Mouse (Mus musculus) G1E (cell line): Measurements from ENCODE around the gene Morf4l2. TPM values are rescaled to one million over a fixed set of nuclear protein-coding genes. Genes with fewer than 3 reads are reported as not detected.

ENCODE experiments used
- ATAC-seq: 2 replicates; pipeline ENCODE4 v1.8.0; 2016; ENCODE audit warnings: mild to moderate bottlenecking; ENCODE audit not compliant: insufficient number of reproducible peaks, poor library complexity, low FRiP score, severe bottlenecking; ENCODE audit errors: extremely low read depth
- DNase-seq: peaks from one replicate; pipeline ENCODE4 v3.0.0; 2012; ENCODE audit warnings: low spot score
- H3K27me3 ChIP-seq: 2 replicates; pipeline ENCODE4 v1.6.1; 2012; ENCODE audit warnings: mild to moderate bottlenecking, low read length, inconsistent platforms; ENCODE audit not compliant: insufficient read depth
- H3K36me3 ChIP-seq: replicated peaks from 2 replicates; pipeline ENCODE3; 2012; ENCODE audit warnings: mild to moderate bottlenecking, inconsistent platforms
- H3K4me1 ChIP-seq: 2 replicates; pipeline ENCODE4 v1.6.1; 2012; ENCODE audit warnings: low read depth, low read length, inconsistent platforms, mixed read lengths; ENCODE audit not compliant: insufficient read depth
- H3K4me3 ChIP-seq: 2 replicates; pipeline ENCODE4 v1.5.1; 2012; ENCODE audit warnings: low read depth, mild to moderate bottlenecking, inconsistent platforms, low read length, moderate library complexity, mixed read lengths
- H3K9me3 ChIP-seq: replicated peaks from 2 replicates; pipeline ENCODE4 v1.6.1; 2012; ENCODE audit warnings: inconsistent platforms
- CTCF ChIP-seq: IDR thresholded peaks from 2 replicates; pipeline ENCODE4 v1.5.1; 2012; ENCODE audit warnings: low read depth, low read length, inconsistent platforms, mixed read lengths
- GATA1 ChIP-seq: IDR thresholded peaks from 2 replicates; pipeline ENCODE4 v1.6.1; 2012; ENCODE audit warnings: borderline replicate concordance, low read length, inconsistent platforms, mixed read lengths
- GATA2 ChIP-seq: IDR thresholded peaks from 2 replicates; pipeline ENCODE4 v1.6.1; 2012; ENCODE audit warnings: low read depth, low read length, inconsistent platforms, borderline replicate concordance
- POLR2AphosphoS5 ChIP-seq: IDR thresholded peaks from 2 replicates; pipeline ENCODE4 v1.6.1; 2012; ENCODE audit warnings: low read depth, low read length, inconsistent platforms; ENCODE audit not compliant: insufficient replicate concordance
- TAL1 ChIP-seq: conservative IDR thresholded peaks from 2 replicates; pipeline ENCODE4 v1.6.1; 2012; ENCODE audit warnings: low read depth, low read length, inconsistent platforms, mixed read lengths
- polyA plus RNA-seq: library from polyadenylated mRNA; stranded (reverse); fragments of >175 nt; gene quantifications from 2 replicates; pipeline ENCODE4 v1.2.3, GENCODE M21; 2012
- total RNA-seq, 2 experiments: library from RNA; stranded (forward) in 1 of 2; stranded (reverse) in 1 of 2; fragments of 200-1000 nt in 1 of 2; fragments of >200 nt in 1 of 2; fragmentation: Nextera tagmentation in 1 of 2; gene quantifications; 2 replicates each; pipeline ENCODE4 v1.2.3; 2014 to 2017

Gene Morf4l2
- total and polyA plus RNA-seq, 3 experiments, result 161 to 434 (median 351) TPM

GRCm38 (mm10) chrX:136761103-136762074 is 17.9 kb upstream of the Morf4l2 start:
- no peaks in the 10 kb centered on the region for H3K4me1 ChIP-seq
- no peaks in the 10 kb centered on the region for H3K9me3 ChIP-seq
- no peak for ATAC-seq
- peaks cover 33% of the 10 kb centered on the region for H3K36me3 ChIP-seq
- TF ChIP-seq TAL1 (no peak), POLR2AphosphoS5 (no peak), GATA1 (no peak), CTCF (no peak), GATA2 (no peak)
- H3K27me3 ChIP-seq, result no peaks in the 10 kb centered on the region
- no peak for DNase-seq
- H3K4me3 ChIP-seq, result no peak overlapping the region

GRCm38 (mm10) chrX:136755464-136755863 is 12.0 kb upstream of the Morf4l2 start:
- no peaks in the 10 kb centered on the region for H3K27me3 ChIP-seq
- H3K4me3 ChIP-seq, result no peak overlapping the region
- peaks cover 20% of the 10 kb centered on the region for H3K36me3 ChIP-seq
- DNase-seq, result no peak
- no peak for TF ChIP-seq GATA2
- no peak for TF ChIP-seq POLR2AphosphoS5
- TF ChIP-seq TAL1, result no peak
- no peak for TF ChIP-seq GATA1
- no peak for TF ChIP-seq CTCF
- H3K4me1 ChIP-seq, result no peaks in the 10 kb centered on the region
- no peak for ATAC-seq
- H3K9me3 ChIP-seq, result no peaks in the 10 kb centered on the region

DNA sequence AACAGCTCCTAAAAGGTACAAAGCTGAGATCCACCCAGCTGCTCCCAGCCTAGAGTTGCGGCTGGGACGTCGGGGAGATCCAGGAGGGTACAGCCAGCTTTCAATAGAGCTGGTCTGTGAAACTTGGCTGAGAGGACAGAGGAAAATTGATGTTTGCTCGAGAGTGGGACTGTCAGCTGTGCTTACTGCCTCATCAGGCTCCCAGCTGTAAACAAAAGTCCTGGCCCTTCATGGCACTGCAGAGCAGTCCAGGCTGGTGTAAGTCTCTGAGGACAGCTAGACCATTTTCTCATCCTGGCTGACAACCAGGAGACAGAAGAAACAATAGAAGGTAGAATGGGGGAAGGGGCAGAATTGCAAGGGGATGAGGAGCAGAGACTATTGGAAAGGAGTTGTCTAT is 5.8 kb upstream of the Morf4l2 start:
- no peak for TF ChIP-seq POLR2AphosphoS5
- TF ChIP-seq GATA1, result no peak
- TF ChIP-seq TAL1, result no peak
- no peak for TF ChIP-seq CTCF
- TF ChIP-seq GATA2, result no peak
- no peaks in the 10 kb centered on the region for H3K27me3 ChIP-seq
- ATAC-seq (no peak), DNase-seq (no peak)
- H3K9me3 ChIP-seq, result no peaks in the 10 kb centered on the region
- H3K36me3 ChIP-seq, result peaks cover 16% of the 10 kb centered on the region
- H3K4me1 ChIP-seq, result no peaks in the 10 kb centered on the region
- no peak overlapping the region for H3K4me3 ChIP-seq

GRCm38 (mm10) chrX:136744663-136745062 is 1.2 kb upstream of the Morf4l2 start:
- DNase-seq, result no peak
- no peak for TF ChIP-seq GATA2
- TF ChIP-seq TAL1, result no peak
- H3K4me3 ChIP-seq, result no peak overlapping the region
- no peaks in the 10 kb centered on the region for H3K27me3 ChIP-seq
- ATAC-seq, result no peak
- H3K9me3 ChIP-seq, result no peaks in the 10 kb centered on the region
- H3K36me3 ChIP-seq, result peaks cover 10% of the 10 kb centered on the region
- H3K4me1 ChIP-seq, result no peaks in the 10 kb centered on the region

- Histone ChIP-seq H3K4me1 (peaks cover 7% of the 10 kb centered on the region; the same call in 1 of the 2 replicates), H3K27me3 (no peaks in the 10 kb centered on the region), H3K9me3 (no peaks in the 10 kb centered on the region), H3K4me3 (peak overlapping the region; percentile 74), H3K36me3 (peaks cover 10% of the 10 kb centered on the region)
- TF ChIP-seq GATA2, result no peak
- TF ChIP-seq CTCF, result no peak
- no peak for TF ChIP-seq GATA1
- no peak for TF ChIP-seq POLR2AphosphoS5
- no peak for TF ChIP-seq TAL1
- DNase-seq, result peak; percentile 4
- no peak for ATAC-seq
Measured at GRCm38 (mm10) chrX:136742661-136743103, 808 bp downstream of the Morf4l2 start.

DNA sequence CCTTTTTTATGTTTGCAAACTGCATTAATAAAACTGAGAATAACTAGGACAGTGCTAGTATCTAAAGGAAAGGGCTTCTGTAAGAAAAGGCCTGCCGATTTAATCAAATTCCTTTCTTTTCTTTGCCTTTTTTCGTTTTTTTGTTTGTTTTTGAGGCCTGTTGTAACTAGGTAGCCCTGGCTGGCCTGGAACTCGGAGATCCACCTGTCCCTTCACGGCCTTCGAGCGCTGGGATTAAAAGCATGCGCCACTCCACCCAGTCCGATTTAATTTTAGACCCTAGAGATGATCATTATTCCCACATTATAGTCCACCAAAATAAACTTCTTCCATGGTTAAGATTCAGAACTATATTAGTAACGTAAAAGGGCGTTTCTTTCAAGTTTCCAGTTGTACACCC is 1.2 kb downstream of the Morf4l2 start:
- Histone ChIP-seq H3K9me3 (no peaks in the 10 kb centered on the region), H3K4me3 (peak overlapping the region; percentile 74), H3K36me3 (peaks cover 9% of the 10 kb centered on the region), H3K27me3 (no peaks in the 10 kb centered on the region), H3K4me1 (peaks cover 7% of the 10 kb centered on the region; the same call in 1 of the 2 replicates)
- DNase-seq (no peak), ATAC-seq (no peak)
- no peak for TF ChIP-seq TAL1
- no peak for TF ChIP-seq CTCF
- no peak for TF ChIP-seq GATA2
- TF ChIP-seq GATA1, result no peak
- no peak for TF ChIP-seq POLR2AphosphoS5
